Mouse (Mus musculus): ENCODE measurements around the gene Crb1. TPM values are rescaled to one million over a fixed set of nuclear protein-coding genes. Genes with fewer than 3 reads are reported as not detected.

Crb1 gene
- polyA plus RNA-seq, 1 experiment from 2014 or later, result 0.39 TPM

- no peak overlapping the region for H3K9ac ChIP-seq (replicated peaks)
- ATAC-seq (ENCODE audit: insufficient number of reproducible peaks, insufficient read depth, low FRiP score, low TSS enrichment, low read depth), result no peak
Measured at GRCm38 (mm10) chr1:139263158-139263557, 113.7 kb downstream of the Crb1 start.

GRCm38 (mm10) chr1:139255581-139255980 is 121.3 kb downstream of the Crb1 start:
- no peaks in the 10 kb centered on the region for H3K27me3 ChIP-seq
- H3K4me3 ChIP-seq (replicated peaks), result no peak overlapping the region
- no peak overlapping the region for H3K27ac ChIP-seq
- WGBS, result 67% methylated on average over 7 of the region's 7 CpGs
- H3K4me1 ChIP-seq (replicated peaks), result no peaks in the 10 kb centered on the region
- no peak for ATAC-seq (ENCODE audit: insufficient number of reproducible peaks, insufficient read depth, low FRiP score, low TSS enrichment, low read depth)
- H3K9me3 ChIP-seq, result no peaks in the 10 kb centered on the region
- no peaks in the 10 kb centered on the region for H3K36me3 ChIP-seq
- no peak overlapping the region for H3K4me2 ChIP-seq
- H3K9ac ChIP-seq (replicated peaks), result no peak overlapping the region

More at GRCm38 (mm10) chr1:139263158-139263557, 113.7 kb downstream of the Crb1 start:
- Histone ChIP-seq H3K9me3 (no peaks in the 10 kb centered on the region), H3K4me1 (replicated peaks) (no peaks in the 10 kb centered on the region), H3K36me3 (no peaks in the 10 kb centered on the region), H3K27me3 (no peaks in the 10 kb centered on the region), H3K4me3 (replicated peaks) (no peak overlapping the region), H3K27ac (no peak overlapping the region), H3K4me2 (no peak overlapping the region)
- 60% methylated on average over 1 of the region's 1 CpGs for WGBS

- Histone ChIP-seq H3K9me3 (no peaks in the 10 kb centered on the region), H3K27me3 (no peaks in the 10 kb centered on the region), H3K4me1 (replicated peaks) (0 out of 2 replicates have a peak, but pooled peaks cover 10% of the 10 kb centered on the region), H3K27ac (no peak overlapping the region), H3K36me3 (no peaks in the 10 kb centered on the region), H3K4me3 (replicated peaks) (no peak overlapping the region), H3K9ac (replicated peaks) (no peak overlapping the region), H3K4me2 (no peak overlapping the region)
- 84% methylated on average over 3 of the region's 3 CpGs for WGBS
- ATAC-seq (ENCODE audit: insufficient number of reproducible peaks, insufficient read depth, low FRiP score, low TSS enrichment, low read depth), result no peak
Measured at GRCm38 (mm10) chr1:139252041-139252440, 124.9 kb downstream of the Crb1 start.

GRCm38 (mm10) chr1:139249159-139249558 is 127.7 kb downstream of the Crb1 start:
- H3K4me2 ChIP-seq, result no peak overlapping the region
- no peaks in the 10 kb centered on the region for H3K36me3 ChIP-seq
- ATAC-seq (ENCODE audit: insufficient number of reproducible peaks, insufficient read depth, low FRiP score, low TSS enrichment, low read depth), result no peak
- no peak overlapping the region for H3K27ac ChIP-seq
- H3K4me3 ChIP-seq (replicated peaks), result no peak overlapping the region
- H3K9ac ChIP-seq (replicated peaks), result no peak overlapping the region
- H3K4me1 ChIP-seq (replicated peaks), result 0 out of 2 replicates have a peak, but pooled peaks cover 10% of the 10 kb centered on the region
- no peaks in the 10 kb centered on the region for H3K27me3 ChIP-seq
- 77% methylated on average over 6 of the region's 6 CpGs for whole genome bisulfite sequencing
- no peaks in the 10 kb centered on the region for H3K9me3 ChIP-seq

- no peak for ATAC-seq (ENCODE audit: insufficient number of reproducible peaks, insufficient read depth, low FRiP score, low TSS enrichment, low read depth)
Measured at GRCm38 (mm10) chr1:139246723-139247380, 130.0 kb downstream of the Crb1 start.

GRCm38 (mm10) chr1:139236794-139237193 is 140.1 kb downstream of the Crb1 start:
- H3K36me3 ChIP-seq, result no peaks in the 10 kb centered on the region
- no peak for ATAC-seq (ENCODE audit: insufficient number of reproducible peaks, insufficient read depth, low FRiP score, low TSS enrichment, low read depth)
- H3K4me2 ChIP-seq, result no peak overlapping the region
- no peak overlapping the region for H3K4me3 ChIP-seq (replicated peaks)
- H3K9me3 ChIP-seq, result no peaks in the 10 kb centered on the region
- WGBS, result 65% methylated on average over 5 of the region's 5 CpGs
- H3K27ac ChIP-seq, result no peak overlapping the region
- H3K27me3 ChIP-seq, result no peaks in the 10 kb centered on the region
- no peak overlapping the region for H3K9ac ChIP-seq (replicated peaks)
- no peaks in the 10 kb centered on the region for H3K4me1 ChIP-seq (replicated peaks)

More at GRCm38 (mm10) chr1:139246723-139247380, 130.0 kb downstream of the Crb1 start:
- Histone ChIP-seq H3K9me3 (no peaks in the 10 kb centered on the region), H3K4me1 (replicated peaks) (0 out of 2 replicates have a peak, but pooled peaks cover 10% of the 10 kb centered on the region), H3K36me3 (no peaks in the 10 kb centered on the region), H3K27ac (no peak overlapping the region), H3K4me2 (no peak overlapping the region), H3K27me3 (no peaks in the 10 kb centered on the region), H3K9ac (replicated peaks) (no peak overlapping the region), H3K4me3 (replicated peaks) (no peak overlapping the region)
- 32% methylated on average over 12 of the region's 12 CpGs for WGBS

- no peaks in the 10 kb centered on the region for H3K9me3 ChIP-seq
- ATAC-seq (ENCODE audit: insufficient number of reproducible peaks, insufficient read depth, low FRiP score, low TSS enrichment, low read depth), result no peak
Measured at GRCm38 (mm10) chr1:139234611-139235568, 142.0 kb downstream of the Crb1 start.

GRCm38 (mm10) chr1:139232636-139233035 is 144.3 kb downstream of the Crb1 start:
- Histone ChIP-seq H3K36me3 (no peaks in the 10 kb centered on the region), H3K9ac (replicated peaks) (no peak overlapping the region), H3K4me2 (no peak overlapping the region), H3K27ac (no peak overlapping the region), H3K4me3 (replicated peaks) (no peak overlapping the region), H3K9me3 (no peaks in the 10 kb centered on the region), H3K4me1 (replicated peaks) (no peaks in the 10 kb centered on the region), H3K27me3 (no peaks in the 10 kb centered on the region)
- no peak for ATAC-seq (ENCODE audit: insufficient number of reproducible peaks, insufficient read depth, low FRiP score, low TSS enrichment, low read depth)
- 60% methylated on average over 3 of the region's 3 CpGs for WGBS

More at GRCm38 (mm10) chr1:139234611-139235568, 142.0 kb downstream of the Crb1 start:
- Histone ChIP-seq H3K27ac (no peak overlapping the region), H3K4me3 (replicated peaks) (no peak overlapping the region), H3K4me1 (replicated peaks) (no peaks in the 10 kb centered on the region), H3K4me2 (no peak overlapping the region), H3K9ac (replicated peaks) (no peak overlapping the region), H3K27me3 (no peaks in the 10 kb centered on the region), H3K36me3 (no peaks in the 10 kb centered on the region)
- 79% methylated on average over 3 of the region's 3 CpGs for WGBS

GRCm38 (mm10) chr1:139224309-139224949 is 152.5 kb downstream of the Crb1 start:
- Histone ChIP-seq H3K9ac (replicated peaks) (no peak overlapping the region), H3K4me1 (replicated peaks) (no peaks in the 10 kb centered on the region), H3K36me3 (no peaks in the 10 kb centered on the region), H3K4me2 (no peak overlapping the region), H3K9me3 (no peaks in the 10 kb centered on the region), H3K27me3 (no peaks in the 10 kb centered on the region), H3K4me3 (replicated peaks) (no peak overlapping the region), H3K27ac (no peak overlapping the region)
- ATAC-seq (ENCODE audit: insufficient number of reproducible peaks, insufficient read depth, low FRiP score, low TSS enrichment, low read depth), result no peak
- whole genome bisulfite sequencing, result 77% methylated on average over 6 of the region's 6 CpGs

- H3K36me3 ChIP-seq, result no peaks in the 10 kb centered on the region
- H3K4me2 ChIP-seq, result no peak overlapping the region
- H3K9me3 ChIP-seq, result no peaks in the 10 kb centered on the region
- 48% methylated on average over 4 of the region's 4 CpGs for WGBS
- no peak overlapping the region for H3K27ac ChIP-seq
- no peak overlapping the region for H3K4me3 ChIP-seq (replicated peaks)
- H3K27me3 ChIP-seq, result no peaks in the 10 kb centered on the region
- no peak for ATAC-seq (ENCODE audit: insufficient number of reproducible peaks, insufficient read depth, low FRiP score, low TSS enrichment, low read depth)
- H3K9ac ChIP-seq (replicated peaks), result no peak overlapping the region
- H3K4me1 ChIP-seq (replicated peaks), result no peaks in the 10 kb centered on the region
Measured at GRCm38 (mm10) chr1:139223804-139224203, 153.1 kb downstream of the Crb1 start.

- no peak overlapping the region for H3K9ac ChIP-seq (replicated peaks)
- no peaks in the 10 kb centered on the region for H3K27me3 ChIP-seq
- ATAC-seq (ENCODE audit: insufficient number of reproducible peaks, insufficient read depth, low FRiP score, low TSS enrichment, low read depth), result no peak
- H3K4me2 ChIP-seq, result no peak overlapping the region
- no peaks in the 10 kb centered on the region for H3K36me3 ChIP-seq
- peaks cover 13% of the 10 kb centered on the region; the same call in 1 of the 2 replicates for H3K4me1 ChIP-seq (replicated peaks)
- H3K27ac ChIP-seq, result no peak overlapping the region; the same call in 1 of the 2 replicates
- H3K9me3 ChIP-seq, result no peaks in the 10 kb centered on the region
- H3K4me3 ChIP-seq (replicated peaks), result no peak overlapping the region
- 69% methylated on average over 8 of the region's 8 CpGs for WGBS
Measured at GRCm38 (mm10) chr1:139215311-139215710, 161.6 kb downstream of the Crb1 start.
